Mouse (Mus musculus): Measurements from ENCODE around the gene Brap. TPM values are rescaled to one million over a fixed set of nuclear protein-coding genes. Genes with fewer than 3 reads are reported as not detected.
A peak's percentile ranks its signal among the peaks of the same experiment; 100 is the strongest.

Gene Brap
- polyA plus RNA-seq, 1 experiment from 2014 or later = 34.0 TPM

DNA sequence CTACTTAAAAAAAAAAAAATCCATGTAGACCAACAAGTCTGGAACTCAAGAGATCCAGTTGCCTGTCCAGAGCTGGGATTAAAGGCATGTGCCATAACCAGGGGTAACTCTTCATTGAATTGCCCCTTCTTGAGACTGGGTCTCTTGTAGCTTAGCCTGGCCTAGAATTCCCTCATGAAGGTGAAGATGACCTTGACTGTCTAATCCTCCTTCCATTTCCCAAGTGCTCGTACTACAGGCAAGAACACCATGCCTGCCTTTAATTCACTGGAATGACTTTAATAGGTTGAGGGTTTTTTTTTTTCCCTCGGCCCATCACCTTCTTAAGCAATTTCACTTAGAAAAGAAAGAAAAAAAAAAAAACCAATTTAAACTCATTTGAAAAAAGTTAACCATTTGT is 50.0 kb downstream of the Brap start:
- ATAC-seq = no peak
- peaks cover 12% of the 10 kb centered on the region for H3K4me1 ChIP-seq (replicated peaks)
- H3K4me2 ChIP-seq (replicated peaks) = peak overlapping the region; percentile 69
- H3K27me3 ChIP-seq (replicated peaks) = no peaks in the 10 kb centered on the region
- H3K36me3 ChIP-seq = no peaks in the 10 kb centered on the region
- H3K9ac ChIP-seq = no peak overlapping the region
- H3K4me3 ChIP-seq (replicated peaks) = peak overlapping the region; percentile 99; the same call in 1 of the 2 replicates
- H3K27ac ChIP-seq = 0 out of 2 replicates have a peak overlapping the region, but pooled peaks have one; percentile 27
- WGBS = 35% methylated on average over 2 of the region's 2 CpGs
- H3K9me3 ChIP-seq = no peaks in the 10 kb centered on the region; the same call in 1 of the 2 replicates

DNA sequence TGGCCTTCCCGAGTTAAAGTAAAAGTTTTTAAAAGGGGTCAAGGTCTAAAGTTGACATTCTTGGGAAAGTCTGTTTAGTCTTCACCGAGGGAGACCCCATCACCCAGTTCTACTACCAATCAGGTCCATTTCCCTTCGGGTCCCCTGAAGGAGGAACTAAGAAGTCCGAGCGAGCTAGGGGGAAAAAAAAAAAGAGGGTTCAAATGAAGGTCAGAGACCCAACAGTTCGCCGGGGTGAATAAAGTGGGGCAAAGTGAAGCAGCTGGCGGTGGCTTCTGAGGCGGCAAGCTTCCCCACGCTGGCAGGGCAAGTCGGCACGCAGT is 50.4 kb downstream of the Brap start:
- peak overlapping the region; percentile 97 for H3K27ac ChIP-seq
- no peaks in the 10 kb centered on the region for H3K27me3 ChIP-seq (replicated peaks)
- H3K4me1 ChIP-seq (replicated peaks) = peaks cover 16% of the 10 kb centered on the region
- H3K36me3 ChIP-seq = no peaks in the 10 kb centered on the region
- 0% methylated on average over 12 of the region's 12 CpGs for WGBS
- no peak; the same call in 1 of the 2 replicates for ATAC-seq
- no peaks in the 10 kb centered on the region; the same call in 1 of the 2 replicates for H3K9me3 ChIP-seq
- H3K9ac ChIP-seq = peak overlapping the region; percentile 96
- peak overlapping the region; percentile 69 for H3K4me2 ChIP-seq (replicated peaks)
- peak overlapping the region; percentile 99 for H3K4me3 ChIP-seq (replicated peaks)

DNA sequence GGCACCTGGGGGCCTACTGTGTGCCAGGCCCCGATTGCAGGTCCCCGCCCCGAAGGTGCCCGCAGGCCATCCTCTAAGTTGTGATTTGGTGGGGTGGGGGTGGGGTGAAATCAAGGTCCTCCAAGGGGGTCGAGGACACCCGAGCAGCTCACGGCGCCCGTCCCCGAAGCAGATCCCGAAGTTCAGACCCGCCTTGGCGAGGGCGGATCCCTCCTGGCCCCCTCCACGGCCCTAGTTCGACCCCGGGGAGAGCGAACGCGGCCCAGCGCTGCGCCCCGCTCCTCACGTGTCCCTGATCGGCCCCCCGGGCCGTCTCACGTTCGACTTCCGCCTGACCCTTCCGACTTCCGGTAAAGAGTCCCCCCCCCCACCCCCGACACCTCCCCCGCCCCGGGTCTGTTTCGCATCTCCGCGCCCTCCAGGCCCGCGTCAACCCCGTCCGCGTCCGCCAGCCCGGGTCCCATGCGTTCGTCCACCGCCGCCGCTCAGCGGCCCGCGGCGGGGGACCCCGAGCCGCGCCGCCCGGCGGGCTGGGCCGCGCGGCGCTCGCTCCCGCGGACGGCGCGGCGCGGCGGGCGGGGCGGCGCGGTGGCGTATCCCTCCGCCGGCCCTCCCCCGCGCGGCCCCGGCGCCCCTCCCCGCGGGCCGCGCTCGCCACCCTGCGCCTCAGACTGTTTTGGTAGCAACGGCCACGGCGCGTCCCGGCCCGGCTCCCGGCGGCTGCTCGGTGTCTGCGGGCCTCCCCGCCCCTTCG is 51.0 kb downstream of the Brap start, which contains the start of gene Atxn2:
Atxn2 (plus strand) TSS at position 164 of the 754 bp plus-strand sequence.
- no peaks in the 10 kb centered on the region for H3K36me3 ChIP-seq
- H3K27ac ChIP-seq = peak within 1 kb of the TSS; percentile 97
- H3K9ac ChIP-seq = peak within 1 kb of the TSS; percentile 96
- peak within 1 kb of the TSS; percentile 99 for H3K4me3 ChIP-seq (replicated peaks)
- peaks cover 20% of the 10 kb centered on the region for H3K4me1 ChIP-seq (replicated peaks)
- H3K27me3 ChIP-seq (replicated peaks) = no peaks in the 10 kb centered on the region
- peak within 1 kb of the TSS; percentile 70 for H3K4me2 ChIP-seq (replicated peaks)
- under 1% methylated on average over 95 of the region's 103 CpGs for WGBS
- no peaks in the 10 kb centered on the region; the same call in 1 of the 2 replicates for H3K9me3 ChIP-seq
- peak; percentile 86 for ATAC-seq

DNA sequence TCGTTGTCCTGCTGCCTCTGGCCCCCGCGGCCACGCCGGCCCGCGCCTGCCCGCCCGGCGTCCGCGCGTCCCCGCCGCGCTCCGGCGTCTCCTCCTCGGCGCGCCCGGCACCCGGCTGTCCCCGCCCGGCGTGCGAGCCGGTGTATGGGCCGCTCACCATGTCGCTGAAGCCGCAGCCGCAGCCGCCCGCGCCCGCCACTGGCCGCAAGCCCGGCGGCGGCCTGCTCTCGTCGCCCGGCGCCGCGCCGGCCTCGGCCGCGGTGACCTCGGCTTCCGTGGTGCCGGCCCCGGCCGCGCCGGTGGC is 51.5 kb downstream of the Brap start:
- peak overlapping the region; percentile 70 for H3K4me2 ChIP-seq (replicated peaks)
- peak overlapping the region; percentile 96 for H3K9ac ChIP-seq
- H3K27ac ChIP-seq = peak overlapping the region; percentile 97
- WGBS = under 1% methylated on average over 53 of the region's 57 CpGs
- H3K36me3 ChIP-seq = no peaks in the 10 kb centered on the region
- peaks cover 23% of the 10 kb centered on the region for H3K4me1 ChIP-seq (replicated peaks)
- peak; percentile 51; the same call in 1 of the 2 replicates for ATAC-seq
- peak overlapping the region; percentile 99 for H3K4me3 ChIP-seq (replicated peaks)
- H3K9me3 ChIP-seq = no peaks in the 10 kb centered on the region; the same call in 1 of the 2 replicates
- H3K27me3 ChIP-seq (replicated peaks) = no peaks in the 10 kb centered on the region

DNA sequence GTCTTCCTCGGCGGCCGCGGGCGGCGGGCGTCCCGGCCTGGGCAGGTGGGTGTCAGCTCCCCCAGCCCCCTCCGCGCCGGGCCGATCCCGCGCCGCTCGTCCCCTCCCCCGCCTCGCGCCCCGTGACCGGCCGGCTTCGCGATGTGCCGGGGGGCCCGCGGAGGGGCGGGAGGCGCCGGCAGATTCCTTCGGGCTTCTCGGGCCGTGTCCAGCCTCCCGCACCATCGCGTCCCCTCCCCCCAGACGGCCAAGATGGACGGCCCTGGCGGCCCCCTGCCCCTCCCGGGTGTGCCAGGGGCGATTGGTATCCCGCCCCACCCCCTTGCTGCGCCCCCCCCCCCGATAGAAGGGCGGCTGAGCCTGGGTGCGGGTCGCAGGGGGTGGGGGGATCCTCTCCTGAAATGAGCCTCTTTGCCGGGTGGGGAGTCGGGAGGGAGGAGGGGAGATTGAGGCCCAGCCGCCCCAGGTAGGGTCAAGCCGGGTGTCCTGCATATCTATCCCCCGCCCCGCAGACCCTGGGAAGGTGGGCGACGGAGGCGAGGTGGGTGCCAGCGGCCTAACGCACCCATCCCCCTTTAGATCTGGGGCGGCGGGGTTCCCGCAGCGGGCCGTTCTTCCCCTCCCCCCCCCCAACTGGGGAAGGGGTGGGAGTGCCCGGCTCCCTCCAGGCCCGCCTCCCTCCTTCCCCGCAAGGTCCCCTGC is 52.0 kb downstream of the Brap start:
- H3K36me3 ChIP-seq = no peaks in the 10 kb centered on the region
- H3K4me3 ChIP-seq (replicated peaks) = peak overlapping the region; percentile 99
- no peaks in the 10 kb centered on the region; the same call in 1 of the 2 replicates for H3K9me3 ChIP-seq
- peak overlapping the region; percentile 96 for H3K9ac ChIP-seq
- H3K27ac ChIP-seq = peak overlapping the region; percentile 97
- H3K4me2 ChIP-seq (replicated peaks) = peak overlapping the region; percentile 70
- no peaks in the 10 kb centered on the region for H3K27me3 ChIP-seq (replicated peaks)
- ATAC-seq = peak; percentile 42
- peaks cover 23% of the 10 kb centered on the region for H3K4me1 ChIP-seq (replicated peaks)
- WGBS = under 1% methylated on average over 59 of the region's 66 CpGs

DNA sequence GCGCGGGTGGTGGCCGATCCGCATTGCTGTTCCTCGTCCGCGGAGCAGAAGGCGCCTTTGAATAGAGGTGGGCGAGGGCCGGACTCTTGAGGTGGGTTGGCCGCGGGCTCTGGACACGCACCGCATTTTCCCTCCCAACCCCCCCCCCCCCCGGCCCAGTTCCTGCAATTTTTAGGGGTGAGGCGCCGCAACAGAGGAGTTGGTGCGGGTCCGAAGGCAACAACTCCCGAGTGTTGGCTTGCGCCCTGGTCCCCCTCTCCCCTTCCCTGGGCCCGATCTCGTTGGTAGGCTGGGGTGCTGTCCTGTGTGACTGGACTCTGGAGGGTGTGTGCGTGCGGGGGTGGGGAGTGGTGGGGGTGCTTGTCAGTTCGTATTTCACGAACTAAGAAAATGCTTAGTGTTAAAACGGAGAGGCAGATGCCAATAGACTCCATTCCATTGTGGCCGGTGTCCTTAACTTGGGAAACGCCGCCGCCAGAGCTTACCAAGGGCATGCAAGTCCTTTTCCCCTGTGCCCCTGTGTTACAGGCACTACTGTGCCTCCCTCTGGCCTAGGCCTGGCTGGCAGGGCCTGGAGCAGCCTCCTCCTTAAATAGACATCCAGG is 52.7 kb downstream of the Brap start:
- Histone ChIP-seq H3K4me2 (replicated peaks) (peak overlapping the region; percentile 70), H3K4me3 (replicated peaks) (peak overlapping the region; percentile 99), H3K9me3 (no peaks in the 10 kb centered on the region; the same call in 1 of the 2 replicates), H3K36me3 (0 out of 2 replicates have a peak, but pooled peaks cover 3% of the 10 kb centered on the region), H3K27me3 (replicated peaks) (no peaks in the 10 kb centered on the region), H3K4me1 (replicated peaks) (peaks cover 23% of the 10 kb centered on the region), H3K9ac (peak overlapping the region; percentile 96), H3K27ac (peak overlapping the region; percentile 97)
- 0% methylated on average over 26 of the region's 32 CpGs for WGBS
- 0 out of 2 replicates have a peak, but pooled peaks have one; percentile 23 for ATAC-seq

DNA sequence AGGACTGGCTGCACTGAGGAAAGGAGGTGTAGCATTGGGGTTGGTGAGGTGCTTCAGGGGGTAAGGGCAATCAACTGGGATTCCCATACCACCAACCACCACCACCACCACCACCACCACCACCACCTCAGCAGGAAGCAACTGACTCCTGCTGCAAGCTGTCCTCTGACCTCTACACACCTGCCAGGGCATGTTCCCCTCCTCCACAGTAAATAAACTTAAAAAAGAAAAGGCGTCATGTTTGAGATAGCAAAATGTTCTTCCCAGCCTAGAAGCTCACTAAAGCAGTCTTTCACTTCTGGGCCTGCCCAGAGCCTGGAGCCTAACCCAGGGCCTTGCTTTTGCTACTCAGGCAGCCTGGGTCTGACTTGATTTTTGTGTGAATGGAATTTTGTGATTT is 54.0 kb downstream of the Brap start:
- no peak overlapping the region for H3K9ac ChIP-seq
- no peaks in the 10 kb centered on the region; the same call in 1 of the 2 replicates for H3K9me3 ChIP-seq
- H3K4me1 ChIP-seq (replicated peaks) = peaks cover 26% of the 10 kb centered on the region
- H3K4me3 ChIP-seq (replicated peaks) = 0 out of 2 replicates have a peak overlapping the region, but pooled peaks have one; percentile 99
- no peaks in the 10 kb centered on the region for H3K27me3 ChIP-seq (replicated peaks)
- 0 out of 2 replicates have a peak, but pooled peaks cover 3% of the 10 kb centered on the region for H3K36me3 ChIP-seq
- ATAC-seq = no peak
- no peak overlapping the region for H3K27ac ChIP-seq
- WGBS = 80% methylated on average over 1 of the region's 1 CpGs
- peak overlapping the region; percentile 70 for H3K4me2 ChIP-seq (replicated peaks)

DNA sequence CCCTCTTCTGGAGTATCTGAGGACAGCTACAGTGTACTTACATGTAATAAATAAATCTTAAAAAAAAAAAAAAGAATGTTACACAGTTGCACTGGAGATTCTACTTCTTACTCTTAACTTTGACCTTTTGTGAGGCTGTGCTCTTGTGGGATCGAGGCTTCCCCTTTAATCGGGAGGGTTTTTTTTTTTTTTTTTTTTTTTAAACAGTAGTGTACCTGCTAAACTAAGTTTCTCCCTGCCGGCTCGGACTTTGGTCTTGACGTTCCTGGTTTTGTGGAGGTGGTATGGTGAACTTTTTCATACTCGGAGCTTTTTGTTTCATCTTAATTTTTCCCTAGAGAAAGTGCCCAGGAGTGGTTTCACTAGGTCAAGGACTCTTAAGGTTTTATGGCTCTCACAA is 54.6 kb downstream of the Brap start:
- H3K4me3 ChIP-seq (replicated peaks) = no peak overlapping the region
- H3K27me3 ChIP-seq (replicated peaks) = no peaks in the 10 kb centered on the region
- no peaks in the 10 kb centered on the region; the same call in 1 of the 2 replicates for H3K9me3 ChIP-seq
- no peak overlapping the region for H3K9ac ChIP-seq
- H3K36me3 ChIP-seq = 0 out of 2 replicates have a peak, but pooled peaks cover 3% of the 10 kb centered on the region
- ATAC-seq = no peak
- H3K4me2 ChIP-seq (replicated peaks) = 0 out of 2 replicates have a peak overlapping the region, but pooled peaks have one; percentile 70
- H3K4me1 ChIP-seq (replicated peaks) = peaks cover 27% of the 10 kb centered on the region
- 66% methylated on average over 6 of the region's 6 CpGs for WGBS
- no peak overlapping the region for H3K27ac ChIP-seq

DNA sequence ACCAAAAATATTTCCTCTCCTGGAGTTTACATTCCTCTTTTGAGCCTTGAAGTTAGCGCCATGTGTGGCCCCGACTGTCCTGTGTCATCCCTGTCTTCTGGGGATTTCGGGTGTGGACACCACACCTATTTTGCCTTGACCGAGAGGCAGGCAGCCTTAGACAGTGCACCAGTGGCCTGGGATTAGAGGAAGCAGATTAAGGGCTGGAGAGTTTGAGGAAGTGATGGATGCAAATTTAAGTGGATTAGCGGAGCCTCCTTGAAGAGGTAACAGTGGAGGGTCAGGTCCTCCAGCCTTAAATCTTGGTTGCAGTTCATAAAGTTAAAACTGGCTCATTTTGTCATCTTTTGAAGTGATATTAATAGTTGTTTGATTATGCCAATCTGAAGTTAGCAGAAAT is 58.1 kb downstream of the Brap start:
- H3K9ac ChIP-seq = no peak overlapping the region
- no peak overlapping the region for H3K27ac ChIP-seq
- no peaks in the 10 kb centered on the region for H3K27me3 ChIP-seq (replicated peaks)
- H3K4me1 ChIP-seq (replicated peaks) = peaks cover 33% of the 10 kb centered on the region
- no peak overlapping the region for H3K4me2 ChIP-seq (replicated peaks)
- 0 out of 2 replicates have a peak, but pooled peaks cover 3% of the 10 kb centered on the region for H3K36me3 ChIP-seq
- no peak overlapping the region for H3K4me3 ChIP-seq (replicated peaks)
- no peaks in the 10 kb centered on the region for H3K9me3 ChIP-seq
- no peak for ATAC-seq
- 71% methylated on average over 5 of the region's 5 CpGs for WGBS

DNA sequence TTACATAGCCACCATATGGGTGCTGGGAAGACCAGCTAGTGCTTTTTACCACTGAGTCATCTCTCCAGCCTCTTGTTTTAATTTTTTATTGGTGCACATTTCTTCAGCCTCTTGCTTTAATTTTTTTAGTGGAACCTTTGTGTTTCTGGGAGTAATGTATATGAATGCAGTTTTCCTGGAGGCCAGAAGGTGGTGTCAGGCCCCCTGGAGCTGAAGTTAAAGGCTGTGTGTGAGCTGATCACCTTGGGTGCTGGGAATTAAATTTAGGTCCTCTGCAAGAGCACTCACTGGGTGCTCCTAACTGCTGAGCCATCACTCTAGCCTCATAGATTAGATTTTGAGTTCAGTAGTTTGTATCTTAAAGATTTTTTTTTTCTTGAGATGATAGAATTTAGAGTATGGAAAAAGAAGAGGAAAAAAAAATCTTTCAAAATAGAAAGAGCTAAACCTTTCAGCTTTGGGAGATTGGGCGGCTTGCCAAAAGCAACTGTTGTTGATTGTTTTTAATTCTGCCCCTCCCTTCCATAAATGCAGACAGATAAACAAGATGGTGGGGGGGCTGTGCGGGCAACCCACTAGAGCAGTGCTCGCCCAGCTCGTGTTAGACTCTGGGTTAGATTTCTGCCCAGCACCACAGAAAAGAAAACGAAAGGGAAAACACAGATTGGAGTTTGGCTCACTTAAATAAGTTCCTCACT is 60.7 kb downstream of the Brap start:
- ATAC-seq = no peak
- peaks cover 16% of the 10 kb centered on the region for H3K4me1 ChIP-seq (replicated peaks)
- H3K27ac ChIP-seq = no peak overlapping the region
- no peaks in the 10 kb centered on the region for H3K9me3 ChIP-seq
- 95% methylated on average over 5 of the region's 5 CpGs for WGBS
- H3K4me3 ChIP-seq (replicated peaks) = no peak overlapping the region
- H3K4me2 ChIP-seq (replicated peaks) = no peak overlapping the region
- no peaks in the 10 kb centered on the region for H3K27me3 ChIP-seq (replicated peaks)
- no peak overlapping the region for H3K9ac ChIP-seq
- 0 out of 2 replicates have a peak, but pooled peaks cover 3% of the 10 kb centered on the region for H3K36me3 ChIP-seq

DNA sequence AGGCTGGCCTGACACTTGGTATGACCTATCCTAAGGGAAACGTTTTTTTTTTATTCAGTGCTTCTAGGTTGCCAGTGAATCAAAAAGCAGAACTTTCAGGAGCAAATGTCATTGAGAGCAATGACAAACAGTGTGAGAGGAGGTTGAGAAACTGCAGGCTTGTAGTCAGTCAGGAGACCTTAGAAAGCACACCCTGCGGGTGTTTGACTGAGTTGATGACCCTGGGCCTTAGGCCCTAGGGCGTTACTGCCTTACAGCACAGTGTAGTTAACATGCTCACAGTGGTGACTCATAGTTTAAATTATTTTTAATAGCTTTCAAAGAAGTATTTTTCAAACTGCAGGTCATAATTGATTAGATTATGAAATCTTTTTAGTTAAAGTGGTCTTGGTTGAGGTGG is 61.5 kb downstream of the Brap start:
- Histone ChIP-seq H3K27me3 (replicated peaks) (no peaks in the 10 kb centered on the region), H3K4me3 (replicated peaks) (no peak overlapping the region), H3K9ac (no peak overlapping the region), H3K36me3 (0 out of 2 replicates have a peak, but pooled peaks cover 3% of the 10 kb centered on the region), H3K9me3 (no peaks in the 10 kb centered on the region), H3K27ac (no peak overlapping the region), H3K4me1 (replicated peaks) (peaks cover 10% of the 10 kb centered on the region), H3K4me2 (replicated peaks) (no peak overlapping the region)
- 52% methylated on average over 3 of the region's 3 CpGs for WGBS
- ATAC-seq = 0 out of 2 replicates have a peak, but pooled peaks have one; percentile 60
